Mouse (Mus musculus): Measurements from ENCODE around the gene Cep83. TPM values are rescaled to one million over a fixed set of nuclear protein-coding genes. Genes with fewer than 3 reads are reported as not detected.

Cep83 gene
- total RNA-seq, 2 experiments from 2014 or later: 8.0 to 8.2 TPM

- no peak for DNase-seq (ENCODE audit: low spot score in 2 of 2)
Observed at GRCm38 (mm10) chr10:94777576-94777975, 89.1 kb downstream of the Cep83 start.

GRCm38 (mm10) chr10:94779319-94779718, 90.9 kb downstream of the Cep83 start:
- DNase-seq (ENCODE audit: low spot score in 2 of 2): no peak

GRCm38 (mm10) chr10:94780618-94781262, 92.3 kb downstream of the Cep83 start:
- no peak for DNase-seq (ENCODE audit: low spot score in 2 of 2)

GRCm38 (mm10) chr10:94789205-94789604, 100.8 kb downstream of the Cep83 start:
- peak; percentile 26 to 33 for DNase-seq (ENCODE audit: low spot score in 2 of 2)

GRCm38 (mm10) chr10:94793914-94794313, 105.5 kb downstream of the Cep83 start:
- DNase-seq (ENCODE audit: low spot score in 2 of 2): no peak

GRCm38 (mm10) chr10:94794666-94795244, 106.3 kb downstream of the Cep83 start:
- no peak for DNase-seq (ENCODE audit: low spot score in 2 of 2)

GRCm38 (mm10) chr10:94798128-94798527, 109.7 kb downstream of the Cep83 start:
- DNase-seq (ENCODE audit: low spot score in 2 of 2): no peak

GRCm38 (mm10) chr10:94799485-94800239, 111.2 kb downstream of the Cep83 start:
- DNase-seq (ENCODE audit: low spot score in 2 of 2): no peak

- DNase-seq (ENCODE audit: low spot score in 2 of 2): no peak
Observed at GRCm38 (mm10) chr10:94800677-94801354, 112.4 kb downstream of the Cep83 start.

- DNase-seq (ENCODE audit: low spot score in 2 of 2): no peak
Observed at GRCm38 (mm10) chr10:94804029-94804908, 115.8 kb downstream of the Cep83 start.

- no peak for DNase-seq (ENCODE audit: low spot score in 2 of 2)
Observed at GRCm38 (mm10) chr10:94804909-94805220, 116.4 kb downstream of the Cep83 start.

GRCm38 (mm10) chr10:94807323-94807722, 118.9 kb downstream of the Cep83 start:
- no peak for DNase-seq (ENCODE audit: low spot score in 2 of 2)

- no peak for DNase-seq (ENCODE audit: low spot score in 2 of 2)
Observed at GRCm38 (mm10) chr10:94808275-94808674, 119.8 kb downstream of the Cep83 start.

GRCm38 (mm10) chr10:94809946-94810472, 121.6 kb downstream of the Cep83 start:
- no peak for DNase-seq (ENCODE audit: low spot score in 2 of 2)

- no peak for DNase-seq (ENCODE audit: low spot score in 2 of 2)
Observed at GRCm38 (mm10) chr10:94811907-94812851, 123.7 kb downstream of the Cep83 start.

GRCm38 (mm10) chr10:94818127-94818526, 129.7 kb downstream of the Cep83 start:
- DNase-seq (ENCODE audit: low spot score in 2 of 2): no peak

- DNase-seq (ENCODE audit: low spot score in 2 of 2): no peak
Observed at GRCm38 (mm10) chr10:94818781-94819665, 130.6 kb downstream of the Cep83 start.

- no peak for DNase-seq (ENCODE audit: low spot score in 2 of 2)
Observed at GRCm38 (mm10) chr10:94823971-94824760, 135.7 kb downstream of the Cep83 start.
